Mouse (Mus musculus) cerebellum, adult 9-11 months (tissue): ENCODE results near the gene Agtpbp1.

ENCODE experiments used
- DNase-seq: peaks from one replicate; pipeline ENCODE4 v3.0.0; 2022

Agtpbp1 gene

DNA sequence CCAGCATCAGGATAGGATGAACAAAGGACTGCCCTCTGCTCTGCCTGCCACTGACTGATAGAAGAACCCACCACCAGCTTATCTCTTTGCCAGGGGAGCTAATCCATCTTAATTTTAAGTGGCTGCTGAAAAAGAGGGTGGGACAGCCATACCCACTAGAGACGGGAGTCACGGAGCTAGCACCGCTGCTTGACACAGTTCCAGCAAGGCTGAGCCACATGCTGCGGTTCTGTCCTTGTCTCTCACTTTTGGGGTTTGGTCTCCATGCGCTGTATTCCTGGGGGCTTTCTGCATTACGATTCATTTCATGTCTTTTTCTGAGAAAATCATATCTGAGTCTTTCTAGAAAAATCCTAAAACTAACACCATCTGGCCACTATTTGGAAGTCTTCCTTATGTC, 13.9 kb downstream of the Agtpbp1 start:
- no peak for DNase-seq

DNA sequence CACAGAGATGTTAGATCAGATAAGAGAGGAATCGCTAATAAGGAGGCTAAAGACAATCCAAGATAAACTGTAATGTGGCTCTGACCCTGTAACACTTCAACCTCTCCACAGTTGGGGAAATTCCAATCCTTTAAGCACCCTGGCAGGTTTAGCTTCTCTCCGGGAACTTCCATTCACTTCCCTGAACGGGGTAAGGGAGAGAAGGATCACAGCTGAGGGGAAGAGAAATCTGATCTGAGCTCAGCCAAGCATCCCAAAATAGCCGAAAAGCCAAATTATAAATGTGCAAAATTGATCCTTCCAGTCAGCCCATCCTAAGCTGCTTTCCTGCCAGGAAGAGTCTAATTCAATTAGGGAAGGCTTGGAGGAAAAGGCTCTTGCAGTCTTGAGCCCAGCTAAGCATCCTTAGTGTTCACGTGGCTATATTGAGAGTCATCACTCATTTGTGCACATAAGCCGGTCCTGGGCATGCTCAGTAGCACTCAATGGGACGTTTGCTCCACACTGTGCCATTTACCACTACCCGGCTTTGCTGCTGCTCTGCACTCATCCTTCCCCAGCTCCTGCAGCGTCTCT, 19.0 kb downstream of the Agtpbp1 start:
- no peak for DNase-seq

DNA sequence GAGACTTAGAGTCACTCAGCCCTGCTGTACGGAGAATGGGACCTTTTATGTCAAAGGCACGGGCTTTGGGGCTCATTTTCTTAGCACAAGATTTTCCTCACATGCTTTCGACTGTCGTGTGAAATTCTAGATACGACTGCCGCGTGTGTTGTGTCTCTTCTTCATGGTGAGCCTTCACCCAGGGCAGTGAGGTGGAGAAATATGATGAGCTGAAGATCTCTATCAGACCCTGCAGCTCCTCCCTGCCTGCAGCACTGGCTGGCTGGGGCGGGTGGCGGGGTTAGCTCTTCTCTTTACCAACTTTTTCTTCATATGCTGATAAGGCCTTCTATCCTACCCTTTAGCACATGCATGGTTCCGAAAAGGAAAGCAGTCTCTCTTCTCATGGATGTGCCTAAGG, 20.1 kb downstream of the Agtpbp1 start:
- no peak for DNase-seq

DNA sequence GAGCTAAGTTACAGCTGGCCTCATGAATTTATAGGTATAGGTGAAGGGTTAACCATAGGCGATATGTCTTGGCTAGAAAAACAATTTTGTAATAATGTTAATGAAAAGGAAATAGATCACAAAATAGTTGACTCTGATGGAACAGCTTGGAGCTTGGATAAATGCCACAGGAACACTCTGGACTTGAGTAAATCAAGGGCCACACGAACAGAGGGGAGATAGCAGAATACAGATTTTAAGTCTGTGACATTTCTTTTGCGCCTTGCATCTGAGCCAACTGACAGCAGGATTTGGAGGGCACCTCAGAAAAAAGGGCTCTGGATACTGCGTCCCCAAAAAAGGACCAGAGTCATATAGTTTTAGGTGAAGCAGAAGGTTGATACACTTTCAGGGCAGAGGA, 20.5 kb downstream of the Agtpbp1 start:
- DNase-seq: no peak

DNA sequence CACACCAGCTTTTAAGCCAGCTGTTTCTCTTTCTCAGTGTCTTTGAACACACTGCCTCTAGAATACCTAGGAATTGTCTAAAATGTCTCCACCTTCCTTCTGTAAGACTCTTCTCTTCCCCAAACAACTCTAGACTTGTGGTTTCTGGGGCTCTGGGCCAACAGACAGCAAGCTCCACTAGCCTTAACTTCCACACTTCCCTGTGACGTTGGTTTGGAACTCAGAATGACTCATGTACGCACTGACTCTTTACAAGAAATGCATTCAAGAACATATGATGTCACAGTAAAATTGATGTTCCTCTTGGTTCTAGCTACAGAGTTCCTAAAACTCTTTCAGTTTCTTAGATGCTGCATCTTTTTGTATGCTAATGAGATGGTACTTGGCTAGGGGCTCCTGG, 22.6 kb downstream of the Agtpbp1 start:
- no peak for DNase-seq

DNA sequence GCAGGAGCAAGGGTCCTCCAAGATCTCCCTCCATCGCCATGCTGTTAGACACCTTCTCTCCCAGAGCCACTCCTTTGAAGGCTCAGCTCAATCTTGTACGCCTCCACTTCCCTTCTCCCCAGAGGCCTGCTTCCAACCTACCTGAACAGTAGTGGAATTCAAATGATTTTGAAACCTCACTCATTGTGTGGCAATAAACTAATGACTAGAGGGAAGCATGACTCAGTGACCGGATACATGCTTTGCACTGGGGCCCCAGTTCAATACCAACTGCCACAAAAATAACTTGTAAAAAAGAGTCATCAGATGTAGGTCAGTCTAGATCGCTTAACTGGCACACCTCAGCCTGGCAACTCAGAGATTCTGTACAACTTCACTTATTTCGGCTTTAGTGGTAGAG, 26.3 kb downstream of the Agtpbp1 start:
- no peak for DNase-seq

DNA sequence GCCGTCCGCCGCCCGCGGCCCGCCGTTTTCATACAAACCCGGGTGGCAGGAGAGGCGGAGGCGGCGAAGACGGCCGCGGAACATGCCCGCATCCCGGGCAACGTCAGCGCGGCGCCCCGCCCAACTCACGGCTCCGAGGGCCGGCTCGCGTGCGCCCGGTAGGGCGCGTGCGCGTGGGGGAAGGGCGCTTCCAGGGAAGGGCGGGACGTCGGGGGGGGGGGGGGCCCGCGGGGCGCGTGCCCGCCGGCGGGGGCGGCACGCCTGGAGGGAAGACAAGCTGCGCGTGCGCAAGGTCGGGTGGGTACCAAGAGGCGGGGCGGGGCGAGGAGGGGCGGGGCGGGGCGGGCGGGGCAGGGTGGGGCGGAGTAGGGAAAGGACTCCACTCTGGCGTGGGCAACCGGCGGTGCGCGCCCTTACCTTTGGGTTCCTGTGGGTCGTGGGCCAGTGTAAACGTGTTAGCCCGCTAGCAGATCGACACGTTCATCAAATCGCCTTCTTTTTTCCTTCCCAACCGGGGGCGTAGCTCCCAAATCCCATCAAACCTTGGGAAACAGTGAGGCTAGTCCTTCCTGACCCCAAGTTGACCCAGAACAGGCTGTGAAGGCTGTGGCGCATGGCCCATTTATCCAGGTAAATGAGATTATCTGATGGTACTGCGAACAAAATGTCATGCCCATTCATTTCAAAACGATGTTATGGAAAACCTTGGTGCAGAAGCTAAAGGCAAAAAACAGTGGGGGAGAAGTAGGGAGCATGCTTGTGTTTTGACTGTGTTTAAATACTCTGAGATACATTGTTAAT, 27.6 kb downstream of the Agtpbp1 start:
- peak; percentile 92 for DNase-seq

DNA sequence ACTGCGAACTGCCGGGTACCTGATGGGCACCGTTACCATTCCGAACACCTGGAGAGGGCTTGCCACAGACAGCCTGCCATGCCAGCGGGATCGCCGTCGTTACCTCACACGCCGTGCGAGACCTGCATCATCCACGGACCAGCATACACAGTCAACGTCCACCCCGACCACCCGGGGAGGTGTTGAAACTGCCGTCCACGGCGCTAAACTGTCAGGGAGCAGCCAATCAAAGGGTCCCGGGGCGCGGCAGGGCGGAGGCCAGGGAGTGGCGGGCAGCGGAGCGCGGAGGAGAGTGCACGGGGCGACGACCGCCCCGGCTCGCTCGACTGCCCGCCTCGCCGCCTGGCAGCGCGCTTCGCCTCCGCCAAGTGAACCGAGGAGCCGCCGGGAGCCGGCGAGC, 28.4 kb downstream of the Agtpbp1 start:
- peak; percentile 85 for DNase-seq

DNA sequence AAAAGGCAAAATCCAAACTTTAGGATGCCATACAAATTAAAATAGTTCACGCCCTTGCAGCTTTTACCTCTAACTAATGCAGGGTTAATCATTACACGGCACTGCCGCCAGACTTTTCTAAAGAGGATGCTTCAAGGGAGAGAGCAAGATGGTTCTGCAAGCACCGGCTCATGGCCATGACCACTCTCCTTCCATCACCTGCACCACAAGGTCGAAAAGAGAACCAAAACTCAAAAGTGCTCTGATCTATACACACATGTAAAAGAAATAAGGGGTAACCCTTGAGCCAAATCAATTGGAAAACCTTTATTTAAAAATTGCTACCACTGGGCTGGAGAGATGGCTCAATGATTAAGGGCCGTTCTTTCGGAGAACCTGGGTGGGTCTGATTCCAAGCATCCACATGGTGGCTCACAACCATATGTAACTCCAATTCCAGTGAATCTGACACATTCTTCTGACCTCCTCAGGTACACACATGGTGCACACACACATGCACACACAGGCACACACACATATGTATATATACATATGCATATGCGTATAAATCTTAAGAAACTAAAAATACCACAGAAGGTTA, 29.3 kb downstream of the Agtpbp1 start:
- DNase-seq: peak; percentile 39

DNA sequence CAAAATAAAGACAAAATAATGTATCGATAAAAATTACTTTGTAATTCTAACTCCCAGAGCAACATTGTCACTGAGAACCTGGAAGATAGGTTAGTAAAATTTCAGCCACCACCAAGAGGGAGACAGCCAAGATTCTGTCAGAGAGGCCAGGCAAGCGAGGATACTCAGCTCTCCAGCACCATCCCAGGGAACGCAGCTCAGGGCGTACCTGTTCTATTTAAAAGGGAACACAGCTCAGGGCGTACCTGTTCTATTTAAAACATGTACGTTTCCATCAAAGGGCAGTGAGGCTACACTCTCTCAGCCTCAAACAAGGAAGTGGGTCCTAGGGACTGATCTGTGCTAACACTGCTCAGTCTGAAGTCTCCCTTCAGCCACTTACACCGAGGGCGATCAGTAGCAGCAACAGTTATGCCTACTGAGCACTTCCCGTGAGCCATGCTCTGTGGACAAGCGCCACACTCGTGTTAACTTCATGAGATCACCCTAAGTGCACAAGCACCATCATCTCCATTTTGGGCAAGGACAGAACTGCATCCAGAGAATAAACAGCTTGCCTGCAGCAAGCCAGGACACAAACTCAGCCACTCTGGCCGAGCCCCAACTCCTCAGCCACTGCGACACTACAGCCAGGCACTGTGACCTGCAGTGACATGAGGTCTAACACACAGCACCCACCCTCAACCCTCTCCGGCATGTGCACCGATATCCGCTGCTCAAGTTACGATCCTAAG, 30.1 kb downstream of the Agtpbp1 start:
- DNase-seq: peak; percentile 79

DNA sequence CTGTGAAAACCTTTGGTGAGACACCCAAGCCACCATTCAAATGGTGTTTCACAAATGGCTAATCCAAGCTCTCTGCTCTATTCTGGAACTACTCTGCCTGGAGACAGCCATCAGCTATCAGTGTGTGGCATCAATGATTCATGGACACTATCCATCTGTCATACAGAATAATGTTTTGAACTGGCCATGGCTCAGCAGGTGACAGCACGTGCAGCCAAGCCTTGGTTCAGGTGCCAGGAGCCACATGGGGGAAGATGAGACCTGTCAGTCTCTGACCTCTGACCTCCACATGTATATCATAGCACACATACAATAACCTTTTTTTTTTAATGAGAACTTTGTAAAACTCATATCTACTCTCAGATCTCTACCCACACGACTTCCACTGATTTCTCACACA, 32.3 kb downstream of the Agtpbp1 start:
- peak; percentile 86 for DNase-seq

DNA sequence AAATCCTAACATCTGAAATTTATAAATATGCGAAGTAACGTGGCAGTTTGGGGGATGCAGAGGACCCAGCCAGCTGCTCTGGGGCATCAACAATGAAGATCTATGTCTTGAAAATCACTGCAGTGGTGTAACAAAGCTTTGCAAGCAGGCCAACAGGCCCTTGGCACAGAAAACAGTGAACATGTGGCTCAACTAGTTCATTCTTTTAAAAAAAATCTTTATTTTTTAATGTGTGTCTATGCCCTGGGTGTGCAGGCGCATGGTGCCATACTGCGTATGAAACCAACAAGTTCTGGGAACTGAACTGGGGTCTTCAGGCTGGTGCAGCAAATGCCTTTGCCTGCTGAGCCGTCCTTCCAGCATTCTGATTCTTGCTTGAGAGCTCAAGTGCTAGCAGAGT, 32.7 kb downstream of the Agtpbp1 start:
- DNase-seq: peak; percentile 38

DNA sequence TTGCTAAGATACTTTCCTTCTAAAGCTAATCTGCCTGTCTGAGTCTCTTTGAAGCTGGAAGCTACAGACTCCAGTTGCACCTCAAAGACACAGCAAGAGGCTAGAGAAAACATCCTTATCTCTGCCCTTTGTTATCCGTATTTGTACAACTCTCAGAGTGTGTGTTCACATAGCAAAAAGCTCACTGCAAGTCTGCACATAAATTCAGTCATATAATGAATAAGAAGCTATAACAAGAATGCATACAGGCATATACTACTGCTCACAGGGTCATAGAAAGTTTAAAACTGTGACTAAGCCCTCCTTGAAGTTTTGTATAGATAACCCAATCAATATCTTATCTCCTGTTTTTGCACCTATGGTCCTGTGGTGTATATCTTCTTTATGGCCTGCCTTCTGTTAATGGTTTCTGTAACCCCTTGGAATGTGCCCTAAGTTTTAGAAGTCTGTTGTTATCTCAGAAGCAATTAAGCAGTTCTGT, 35.7 kb downstream of the Agtpbp1 start:
- no peak for DNase-seq

DNA sequence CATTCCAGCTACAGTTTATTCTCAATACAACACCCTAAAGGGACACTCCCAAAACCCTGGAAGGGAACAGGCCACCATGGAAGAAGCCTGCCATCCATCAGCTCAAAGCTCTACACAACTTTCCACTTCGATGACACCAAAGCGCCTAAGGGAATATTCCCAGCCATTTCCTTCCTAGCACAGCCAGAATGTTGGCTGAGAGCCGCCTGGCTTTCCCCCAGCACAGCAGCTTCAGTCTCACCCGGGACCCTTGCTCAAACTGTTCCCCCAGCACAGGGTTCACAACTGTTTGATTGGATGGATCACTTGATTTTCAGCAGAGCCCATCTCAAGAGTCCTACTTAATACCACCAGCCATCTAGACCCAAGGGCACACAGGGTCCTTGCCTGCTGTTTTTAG, 37.3 kb downstream of the Agtpbp1 start:
- no peak for DNase-seq

DNA sequence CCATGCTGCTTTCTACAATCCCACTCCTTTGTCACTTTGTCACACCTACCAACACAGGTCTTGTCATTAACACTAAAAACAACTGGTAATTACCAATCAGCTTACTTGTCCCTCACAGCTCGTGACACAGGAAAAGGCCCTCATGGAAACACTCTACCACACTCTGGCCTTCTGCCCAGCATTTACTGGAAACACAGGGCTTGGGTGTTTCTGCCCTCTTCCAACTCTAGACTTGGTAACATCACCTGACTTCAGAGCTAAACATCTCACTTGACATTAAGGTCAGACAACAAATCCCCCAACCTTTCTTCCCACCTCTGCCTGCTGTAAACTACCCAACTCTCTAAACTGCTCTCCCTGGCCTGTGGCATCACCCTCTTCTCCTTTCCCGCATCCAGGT, 37.9 kb downstream of the Agtpbp1 start:
- no peak for DNase-seq

DNA sequence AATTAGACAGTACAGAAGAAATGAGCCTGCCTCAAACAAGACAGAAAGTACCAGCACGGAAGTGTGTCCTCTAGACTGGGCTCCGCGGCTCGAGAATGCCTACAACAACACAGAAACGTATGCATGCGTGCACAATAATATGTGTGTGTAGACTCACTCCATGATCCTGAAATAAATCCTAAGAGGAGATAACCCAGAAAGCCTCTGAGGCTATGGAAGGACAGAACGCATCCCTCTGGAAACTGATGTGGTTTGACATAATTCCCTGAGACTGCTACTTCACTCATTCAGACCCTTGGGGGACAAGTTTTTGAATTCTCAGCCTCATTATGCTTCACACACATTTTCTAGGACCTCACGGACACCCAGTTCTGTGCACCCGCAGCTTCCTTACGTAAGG, 42.6 kb downstream of the Agtpbp1 start:
- DNase-seq: no peak

DNA sequence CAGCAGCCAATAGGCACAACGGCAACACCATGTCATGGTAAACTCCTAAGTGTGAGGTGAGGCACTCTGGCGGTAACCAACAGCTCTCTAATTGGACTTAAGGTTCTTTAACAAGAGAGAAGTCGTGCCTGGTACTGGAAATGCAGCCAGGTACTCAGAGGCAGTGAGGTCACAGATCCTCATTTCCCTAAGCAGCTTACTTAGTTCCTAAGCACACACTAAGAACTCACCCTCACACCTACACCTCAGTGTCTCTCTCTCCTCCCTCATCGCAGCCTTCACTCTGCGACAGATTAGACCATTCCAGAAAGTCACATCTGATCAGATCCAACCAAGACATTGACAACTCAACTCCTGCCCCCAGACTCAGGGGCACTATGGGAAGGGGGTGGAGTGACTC, 45.0 kb downstream of the Agtpbp1 start:
- no peak for DNase-seq

DNA sequence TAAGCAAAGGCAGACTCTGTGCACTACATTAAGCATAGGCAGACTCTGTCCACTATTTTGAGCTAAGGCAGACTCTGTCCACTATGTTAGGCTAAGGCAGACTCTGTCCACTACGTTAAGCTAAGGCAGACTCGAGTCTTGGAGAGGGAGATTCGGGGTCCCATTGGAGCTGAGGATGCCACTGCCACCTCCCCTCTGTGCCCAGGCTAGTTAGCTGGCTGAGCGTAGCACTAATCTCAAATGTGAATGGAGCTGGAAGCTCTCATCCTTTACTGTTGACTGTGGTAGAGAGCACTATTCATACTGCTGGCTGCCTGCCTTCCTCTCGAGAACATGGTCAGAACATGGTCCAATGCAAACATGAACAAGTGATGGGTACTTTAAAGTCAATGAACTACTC, 46.4 kb downstream of the Agtpbp1 start:
- no peak for DNase-seq

DNA sequence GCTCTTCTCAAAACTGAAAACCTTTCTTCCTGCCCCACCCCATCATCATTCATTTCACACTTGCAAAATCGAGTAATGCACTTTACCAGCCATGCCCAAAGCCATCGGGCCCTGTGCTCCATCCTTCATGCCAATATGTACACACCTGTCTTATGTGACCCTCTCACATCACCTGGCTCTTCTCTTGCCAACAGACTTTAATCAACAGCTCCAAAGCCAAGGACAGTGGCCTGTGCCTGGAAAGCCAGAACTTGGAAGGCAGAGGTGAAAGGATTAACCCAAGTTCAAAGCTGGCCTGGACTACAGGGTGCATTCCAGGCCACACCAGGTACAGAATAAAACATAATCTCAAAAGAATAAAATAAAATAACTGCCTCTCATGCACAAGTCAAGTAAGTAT, 48.4 kb downstream of the Agtpbp1 start:
- DNase-seq: peak; percentile 25

DNA sequence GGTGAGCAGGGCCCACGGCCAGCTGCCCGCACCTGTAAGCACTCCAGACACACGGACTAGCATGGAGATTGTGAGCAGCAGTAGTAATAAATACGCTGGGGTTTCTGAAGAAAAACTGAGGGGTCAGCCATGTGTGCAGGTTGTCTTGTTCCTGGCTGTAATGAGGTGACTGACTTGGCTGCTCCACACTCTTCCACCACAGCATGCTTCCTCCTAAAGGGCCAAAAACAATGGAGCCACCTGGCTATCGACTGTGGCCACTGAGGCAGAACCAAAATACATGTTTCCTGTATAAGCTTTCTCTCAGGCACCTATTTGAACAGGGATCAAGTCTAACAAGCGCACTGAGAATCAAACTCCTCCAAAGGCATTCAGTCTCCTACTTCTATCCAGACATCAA, 49.3 kb downstream of the Agtpbp1 start:
- peak; percentile 76 for DNase-seq

DNA sequence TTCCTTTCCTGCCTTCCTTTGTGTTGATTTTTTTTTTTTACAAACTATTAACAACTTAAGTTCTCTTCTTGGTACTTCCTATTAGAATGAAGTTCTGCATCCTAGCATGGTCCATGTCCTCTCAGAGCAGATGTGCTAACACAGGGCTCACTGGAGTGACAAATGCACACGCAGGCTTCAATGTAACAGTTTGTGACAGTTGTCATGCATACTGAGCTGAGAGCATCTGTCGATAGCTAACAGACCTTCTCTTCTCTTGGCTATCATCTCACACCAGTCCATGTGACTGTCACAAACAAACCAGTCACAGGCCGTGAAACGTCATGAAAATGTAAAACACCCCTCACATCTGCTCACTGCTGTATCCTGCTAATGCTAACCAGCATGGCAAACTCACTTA, 50.7 kb downstream of the Agtpbp1 start:
- no peak for DNase-seq

DNA sequence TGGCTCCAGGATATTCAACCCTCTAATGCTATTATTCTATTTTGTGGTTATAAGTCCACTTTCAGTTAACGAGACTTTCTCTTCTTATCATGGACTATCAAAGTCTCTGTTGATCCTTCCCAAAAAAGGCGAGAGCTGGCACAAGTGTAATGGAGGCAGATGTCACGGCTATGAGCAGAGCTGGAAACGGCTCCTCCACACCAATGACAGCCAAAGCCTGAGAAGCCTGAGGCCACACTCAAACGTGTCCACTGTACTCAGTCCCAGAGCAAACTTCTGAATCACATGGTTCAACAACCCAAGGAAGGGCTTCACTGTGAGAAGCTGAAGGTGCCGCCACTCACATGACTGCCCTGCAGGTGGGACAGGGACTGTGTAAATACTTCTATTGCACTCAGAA, 51.7 kb downstream of the Agtpbp1 start:
- DNase-seq: no peak

DNA sequence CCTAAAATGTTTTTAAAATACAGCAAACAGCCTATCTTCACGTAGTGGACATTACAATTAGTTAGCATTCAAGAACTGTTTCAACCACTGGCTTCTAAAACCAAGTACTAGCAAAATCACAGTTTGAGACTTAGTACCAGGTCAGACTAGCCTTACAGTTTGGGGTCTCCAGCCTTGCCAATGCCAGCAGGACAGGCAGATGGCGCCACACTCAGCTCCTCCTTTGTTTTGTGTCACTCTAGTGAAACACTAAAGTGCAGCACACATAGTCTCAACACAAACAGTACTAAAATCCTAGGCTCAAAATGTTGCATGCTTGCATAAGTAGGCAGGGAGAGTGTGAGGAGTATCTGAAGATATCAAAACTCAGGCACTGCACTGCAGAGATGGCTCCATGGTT, 53.8 kb downstream of the Agtpbp1 start:
- no peak for DNase-seq

DNA sequence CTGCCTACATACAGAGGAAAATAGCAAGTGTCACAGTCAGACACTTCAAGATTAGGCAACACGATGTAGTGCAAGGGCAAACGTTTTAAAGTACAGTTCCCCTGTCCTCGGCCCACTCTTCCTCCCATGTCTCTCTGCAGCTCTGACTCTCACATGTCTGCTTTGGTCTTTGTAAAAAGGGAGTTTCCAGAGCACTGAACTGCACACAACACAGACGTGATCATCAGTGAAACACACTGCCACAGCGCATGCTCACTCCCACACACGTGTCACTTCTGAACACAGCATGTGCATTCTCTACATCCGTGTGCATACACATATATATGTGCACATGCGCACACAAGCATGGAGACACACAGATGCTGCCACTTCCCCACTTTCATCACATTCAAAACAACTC, 54.5 kb downstream of the Agtpbp1 start:
- no peak for DNase-seq
